Mouse (Mus musculus) liver, postnatal 0 days (tissue): ENCODE results near the gene Baat. TPM values are rescaled to one million over a fixed set of nuclear protein-coding genes. Genes with fewer than 3 reads are reported as not detected.
"Not testable (repeated sequence)": the region's sequence is repeated elsewhere in the genome, so short reads cannot be mapped to it uniquely, and the experiment has no call there.

ENCODE experiments used
- ATAC-seq: fragments of 200-750 bp; cut with Nextera tagmentation; 2 replicates; pipeline ENCODE4 v1.8.0; 2017; ENCODE audit warnings: mild to moderate bottlenecking, moderate library complexity
- DNase-seq: peaks from one replicate; pipeline ENCODE4 v3.0.0-alpha.2; 2016
- H3K27ac ChIP-seq: fragments of 300-500 bp; sonication (generic); 2 replicates; pipeline ENCODE4 v1.5.1; 2014; ENCODE audit warnings: antibody characterized with exemption, moderate library complexity, mild to moderate bottlenecking, low read depth
- H3K27me3 ChIP-seq: fragments of 300-500 bp; sonication (generic); 2 replicates; pipeline ENCODE4 v1.6.1; 2014; ENCODE audit warnings: low read length, control low read depth, mixed read lengths; ENCODE audit not compliant: insufficient read depth
- H3K36me3 ChIP-seq: fragments of 300-500 bp; sonication (generic); replicated peaks from 2 replicates; pipeline ENCODE4 v1.6.1; 2014; ENCODE audit warnings: mild to moderate bottlenecking, control low read depth, low read length, moderate library complexity, mixed read lengths; ENCODE audit not compliant: insufficient read depth
- H3K4me1 ChIP-seq: fragments of 300-500 bp; sonication (generic); 2 replicates; pipeline ENCODE4 v1.6.1; 2014; ENCODE audit warnings: antibody characterized with exemption, mild to moderate bottlenecking, control low read depth; ENCODE audit not compliant: insufficient read depth
- H3K4me2 ChIP-seq: fragments of 300-500 bp; sonication (generic); 2 replicates; pipeline ENCODE4 v1.6.1; 2014; ENCODE audit warnings: low read depth, mild to moderate bottlenecking, low read length, moderate library complexity, mixed read lengths
- H3K4me3 ChIP-seq: fragments of 300-500 bp; sonication (generic); 2 replicates; pipeline ENCODE4 v1.5.1; 2014; ENCODE audit warnings: low read depth, low read length
- H3K9ac ChIP-seq: fragments of 300-500 bp; sonication (generic); replicated peaks from 2 replicates; pipeline ENCODE4 v1.6.1; 2014; ENCODE audit warnings: mild to moderate bottlenecking, moderate library complexity
- H3K9me3 ChIP-seq: fragments of 300-500 bp; sonication (generic); 2 replicates; pipeline ENCODE4 v1.6.1; 2016; ENCODE audit warnings: mild to moderate bottlenecking, control low read depth, low read length, mixed read lengths
- CTCF ChIP-seq: sonication (generic); IDR thresholded peaks from 2 replicates; pipeline ENCODE4 v1.5.1; 2016; ENCODE audit warnings: antibody characterized with exemption, low read depth
- EP300 ChIP-seq: IDR thresholded peaks from 2 replicates; pipeline ENCODE4 v1.6.1; 2016; ENCODE audit warnings: antibody characterized with exemption, low read depth, mild to moderate bottlenecking
- WGBS: fragments of 180-500 bp; shearing (Covaris S2); extraction: QIAGEN DNeasy Blood & Tissue Kit; methylation state at CpG from one replicate; pipeline ENCODE4 v1.1.7; 2014; ENCODE audit not compliant: insufficient replicate concordance; 5-methylcytosine and 5-hydroxymethylcytosine counted together
- polyA plus RNA-seq: library from polyadenylated mRNA; unstranded; fragments of >200 nt; fragmentation: Nextera tagmentation; extraction: Ambion mirVana; gene quantifications from 2 replicates; pipeline ENCODE4 v1.2.1, GENCODE M21; 2015

Gene Baat
- polyA plus RNA-seq, 1 experiment from 2014 or later, result 18.2 TPM

DNA sequence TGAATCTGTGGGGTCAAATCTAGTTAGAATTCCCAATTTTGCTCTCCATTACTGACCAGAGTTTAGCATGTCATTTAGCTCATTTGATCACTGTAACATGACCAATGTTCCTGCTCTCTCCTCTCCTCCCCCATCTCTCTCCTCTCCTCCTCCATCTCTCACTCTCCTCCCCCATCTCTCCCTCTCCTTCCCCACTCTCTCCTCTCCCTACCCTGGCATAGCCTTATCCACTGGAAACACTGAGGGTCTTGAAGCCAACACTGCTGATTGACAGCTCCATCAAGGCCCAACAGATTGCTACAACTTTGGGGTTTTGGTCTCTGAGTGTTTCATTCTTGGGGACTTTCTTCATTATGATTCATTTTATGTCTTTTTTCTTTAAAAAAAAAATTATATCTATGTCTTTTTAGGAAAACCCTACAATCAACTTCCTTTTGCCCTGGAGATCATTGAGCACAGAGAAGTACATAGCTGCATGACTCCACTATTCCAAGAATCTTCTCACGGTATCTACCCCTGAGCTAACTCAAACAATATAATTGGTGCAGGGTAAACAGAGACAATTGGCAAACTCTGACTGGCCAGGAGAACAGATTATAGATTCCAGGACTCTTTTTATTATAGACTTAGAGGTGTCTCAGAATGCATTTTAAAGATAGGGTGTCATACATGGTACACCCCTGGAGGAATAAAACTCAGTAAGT lies 54.4 kb downstream of the Baat start:
- DNase-seq (no peak), ATAC-seq (peak; percentile 48)
- H3K9me3 ChIP-seq, result no peaks in the 10 kb centered on the region
- no peaks in the 10 kb centered on the region for H3K36me3 ChIP-seq
- 51% methylated on average over 1 of the region's 1 CpGs for WGBS
- H3K27ac ChIP-seq, result peak overlapping the region; percentile 76
- peaks cover 5% of the 10 kb centered on the region; the same call in 1 of the 2 replicates for H3K4me1 ChIP-seq
- H3K4me2 ChIP-seq, result no peak overlapping the region; the same call in 1 of the 2 replicates
- H3K9ac ChIP-seq, result no peak overlapping the region
- no peaks in the 10 kb centered on the region for H3K27me3 ChIP-seq
- H3K4me3 ChIP-seq, result no peak overlapping the region
- TF ChIP-seq EP300, result no peak
- TF ChIP-seq CTCF, result no peak

DNA sequence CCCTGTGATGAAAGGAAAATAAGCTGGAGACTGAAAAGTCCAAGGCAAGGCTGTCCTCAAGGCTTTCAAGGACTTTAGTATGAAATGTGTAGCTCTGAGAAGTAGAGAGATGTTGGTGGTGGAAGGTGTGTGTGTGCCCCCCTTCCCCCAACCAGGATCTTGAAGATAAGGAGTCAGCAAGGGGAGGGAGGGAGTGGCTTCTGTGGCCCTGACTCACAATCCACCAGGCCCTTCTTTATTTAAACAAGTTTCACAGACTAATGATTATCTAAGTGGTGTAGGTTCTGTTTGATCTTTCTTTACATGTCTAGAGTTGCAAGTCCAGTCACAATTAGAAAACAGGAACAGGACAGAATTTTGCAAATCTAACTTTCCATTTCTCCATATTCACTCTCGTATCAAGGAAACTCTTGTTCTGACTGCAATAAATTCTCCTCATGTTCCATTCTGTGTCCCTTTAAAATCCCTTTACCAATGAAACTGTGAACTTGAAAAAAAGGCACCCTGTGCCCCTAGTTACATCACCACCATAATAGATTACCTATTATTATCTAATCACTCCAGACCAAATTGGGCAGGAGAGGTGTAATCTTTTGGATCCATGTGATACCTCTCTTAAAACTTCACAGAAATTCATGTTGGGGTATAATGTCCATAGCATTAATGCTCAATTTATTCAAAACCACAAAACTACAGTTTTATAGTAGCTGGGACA lies 55.1 kb downstream of the Baat start:
- H3K9ac ChIP-seq, H3K4me2 ChIP-seq, H3K4me1 ChIP-seq, H3K4me3 ChIP-seq, H3K36me3 ChIP-seq, H3K27me3 ChIP-seq, H3K9me3 ChIP-seq, DNase-seq: not testable (repeated sequence)
- peak; percentile 81 for ATAC-seq
- TF ChIP-seq EP300, result 0 out of 2 replicates have a peak, but pooled peaks have one; percentile 30
- no CpG with 5 or more reads among the region's 1 CpGs for WGBS
- H3K27ac ChIP-seq, result peak overlapping the region; percentile 78

Other genes starting within 250 kb of the Baat start
- 8.7 and 13.6 TPM in 2 replicates for gene Acnat2, start 98.4 kb downstream of the Baat start, polyA plus RNA-seq
- gene Acnat1, start 32.6 kb downstream of the Baat start, polyA plus RNA-seq, result 3.5 and 4.4 TPM in 2 replicates
- gene Mrpl50, start 14.5 kb upstream of the Baat start, polyA plus RNA-seq, result 64.3 and 66.1 TPM in 2 replicates
- gene Zfp189, start 14.6 kb upstream of the Baat start, polyA plus RNA-seq, result 2.2 and 2.5 TPM in 2 replicates
- gene Aldob, start 43.0 kb upstream of the Baat start, polyA plus RNA-seq, result 2,616 and 2,625 TPM in 2 replicates
- 3.3 and 3.9 TPM in 2 replicates for gene Tmem246, start 91.3 kb upstream of the Baat start, polyA plus RNA-seq
- 9.4 and 11.8 TPM in 2 replicates for gene Rnf20, start 125.4 kb upstream of the Baat start, polyA plus RNA-seq
- gene Ppp3r2, start 175.5 kb upstream of the Baat start, polyA plus RNA-seq, result not detected in 2 replicates